Mouse (Mus musculus) urinary bladder, postnatal 4 days (tissue): ENCODE measurements around the gene Usp47.

Source experiments
- DNase-seq, 2 experiments: peaks; one replicate each; pipeline ENCODE4 v3.0.0; 2021 to 2022; ENCODE audit warnings: low spot score in 2 of 2

Usp47 gene

DNA sequence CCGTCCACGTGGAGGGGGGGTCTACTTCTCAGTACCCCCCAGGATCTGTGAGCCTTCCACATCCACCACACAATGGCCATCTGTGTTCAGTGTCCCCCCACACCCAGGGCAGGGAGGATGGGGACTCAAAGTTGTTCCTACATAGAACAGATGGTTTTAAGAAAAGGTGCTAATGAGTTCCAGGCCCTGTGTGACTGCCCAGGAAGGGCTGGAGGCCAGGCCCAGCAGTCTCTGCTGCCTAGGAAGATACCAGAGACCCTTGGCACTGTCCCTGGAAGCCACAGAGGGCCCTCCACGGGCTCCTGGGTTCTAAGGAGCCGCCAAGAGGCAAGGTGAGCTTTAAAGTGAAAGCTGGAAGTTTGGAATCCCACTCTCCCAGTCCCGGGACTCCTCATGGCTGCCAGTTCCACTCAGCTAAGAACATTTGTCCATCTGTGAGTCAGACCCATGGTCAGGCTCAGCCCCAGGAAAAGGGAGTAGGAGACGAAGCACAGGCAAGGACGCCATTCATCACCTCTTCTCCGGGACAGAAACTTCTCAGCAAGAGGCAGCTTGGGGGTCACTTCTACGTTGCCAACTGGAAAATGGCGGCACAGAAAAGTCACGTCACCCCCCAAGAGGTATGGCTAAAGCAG is 98.7 kb downstream of the Usp47 start:
- DNase-seq, result no peak

- no peak for DNase-seq
Observed at GRCm38 (mm10) chr7:112123612-112124011, 100.3 kb downstream of the Usp47 start.

DNA sequence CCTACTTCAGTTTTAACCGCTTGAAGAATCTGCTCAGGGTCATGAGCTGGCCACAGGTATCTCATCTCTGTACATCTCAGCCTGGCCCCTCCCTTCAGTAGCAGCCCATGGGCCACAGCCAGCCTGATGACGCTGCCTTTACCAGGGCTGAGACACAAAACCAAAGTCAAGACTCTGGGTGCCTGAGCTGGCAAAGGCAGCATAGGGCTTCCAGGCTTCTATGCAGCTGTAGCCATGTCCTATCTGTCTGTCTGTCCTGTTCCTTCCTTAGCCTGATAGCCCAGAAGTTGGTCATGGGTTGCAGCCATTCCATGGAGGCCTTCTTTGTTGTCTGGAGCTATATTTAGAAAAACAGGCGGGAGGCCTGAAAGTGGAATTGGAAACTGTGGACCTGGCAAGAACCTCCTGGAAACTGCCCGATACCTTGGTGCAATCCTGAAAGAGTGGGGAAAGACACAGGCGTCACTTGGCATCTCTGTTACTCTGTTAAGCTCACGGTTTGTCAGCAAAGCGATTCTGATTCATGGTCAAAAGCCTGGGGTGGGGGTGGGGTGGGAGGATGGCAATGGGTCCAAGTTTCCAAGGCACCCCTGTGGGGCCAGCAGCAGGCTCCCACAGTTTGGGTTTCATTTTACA is 102.4 kb downstream of the Usp47 start:
- DNase-seq, result no peak

GRCm38 (mm10) chr7:112127085-112127637 is 103.9 kb downstream of the Usp47 start:
- no peak for DNase-seq

GRCm38 (mm10) chr7:112127954-112128353 is 104.7 kb downstream of the Usp47 start:
- DNase-seq, result no peak

DNA sequence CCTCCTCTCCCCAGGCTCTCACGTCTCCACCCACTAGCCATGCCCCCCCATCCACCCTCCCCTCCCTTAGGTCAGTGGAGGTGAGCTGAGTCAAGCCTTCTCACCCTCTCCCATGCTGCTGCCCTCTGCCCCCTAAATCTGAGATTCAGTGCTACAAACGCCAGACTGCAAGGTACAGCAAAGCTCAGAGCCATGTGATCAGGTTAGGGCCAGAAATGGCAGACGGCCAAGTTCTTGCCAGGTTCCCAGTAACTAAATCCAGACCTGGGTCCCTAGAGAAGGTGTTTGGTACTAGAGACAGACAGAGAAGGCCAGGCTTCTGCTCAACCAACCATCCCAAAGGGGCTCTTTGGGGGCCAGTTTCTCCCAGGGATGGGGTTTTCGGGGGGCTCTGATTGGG is 105.5 kb downstream of the Usp47 start:
- no peak for DNase-seq

DNA sequence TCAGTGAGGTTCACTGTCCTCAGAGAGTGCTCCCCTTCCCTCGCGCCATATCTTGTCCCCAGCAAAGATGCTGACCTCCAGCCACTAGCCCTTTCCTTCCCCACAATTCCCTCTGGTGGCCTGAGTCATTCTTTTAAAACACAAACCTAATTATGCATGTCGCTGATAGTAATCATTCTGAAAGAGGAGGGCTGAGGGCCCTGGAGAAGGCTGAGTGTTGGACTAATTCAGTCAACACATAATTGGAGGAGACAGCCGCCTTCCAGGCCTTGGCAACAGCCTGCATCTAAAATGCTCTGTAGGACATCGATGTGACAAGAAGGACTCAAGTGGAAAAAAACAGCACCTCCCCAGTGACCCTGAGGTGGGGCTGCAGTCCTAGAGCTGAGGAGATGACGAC is 106.5 kb downstream of the Usp47 start:
- DNase-seq, result no peak

GRCm38 (mm10) chr7:112130660-112131059 is 107.4 kb downstream of the Usp47 start:
- DNase-seq, result no peak

DNA sequence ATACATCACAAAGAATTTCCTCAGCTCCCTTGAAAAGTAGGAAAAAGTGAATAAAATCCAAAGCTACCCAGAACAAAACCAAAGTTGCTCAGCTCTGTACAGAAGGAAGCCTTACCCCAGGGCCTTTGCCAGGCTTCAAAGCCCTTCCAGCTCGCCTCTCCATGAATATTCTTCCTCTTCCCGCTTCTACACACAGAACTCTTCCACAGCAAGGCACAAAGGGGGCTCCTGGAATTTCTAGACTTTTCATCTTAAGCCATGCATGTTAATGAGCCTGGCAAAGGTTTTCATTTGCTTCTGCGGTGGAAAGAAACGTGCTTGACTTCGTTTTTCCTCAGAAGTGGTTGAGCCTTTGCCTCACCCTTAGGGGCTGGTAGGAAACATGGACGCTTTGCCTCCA is 108.7 kb downstream of the Usp47 start:
- no peak for DNase-seq

- no peak for DNase-seq
Observed at GRCm38 (mm10) chr7:112133277-112133676, 110.0 kb downstream of the Usp47 start.

GRCm38 (mm10) chr7:112135161-112135560 is 111.9 kb downstream of the Usp47 start:
- no peak for DNase-seq

- DNase-seq, result no peak
Observed at GRCm38 (mm10) chr7:112136537-112136936, 113.2 kb downstream of the Usp47 start.

- DNase-seq, result no peak
Observed at GRCm38 (mm10) chr7:112138168-112138508, 114.8 kb downstream of the Usp47 start.

DNA sequence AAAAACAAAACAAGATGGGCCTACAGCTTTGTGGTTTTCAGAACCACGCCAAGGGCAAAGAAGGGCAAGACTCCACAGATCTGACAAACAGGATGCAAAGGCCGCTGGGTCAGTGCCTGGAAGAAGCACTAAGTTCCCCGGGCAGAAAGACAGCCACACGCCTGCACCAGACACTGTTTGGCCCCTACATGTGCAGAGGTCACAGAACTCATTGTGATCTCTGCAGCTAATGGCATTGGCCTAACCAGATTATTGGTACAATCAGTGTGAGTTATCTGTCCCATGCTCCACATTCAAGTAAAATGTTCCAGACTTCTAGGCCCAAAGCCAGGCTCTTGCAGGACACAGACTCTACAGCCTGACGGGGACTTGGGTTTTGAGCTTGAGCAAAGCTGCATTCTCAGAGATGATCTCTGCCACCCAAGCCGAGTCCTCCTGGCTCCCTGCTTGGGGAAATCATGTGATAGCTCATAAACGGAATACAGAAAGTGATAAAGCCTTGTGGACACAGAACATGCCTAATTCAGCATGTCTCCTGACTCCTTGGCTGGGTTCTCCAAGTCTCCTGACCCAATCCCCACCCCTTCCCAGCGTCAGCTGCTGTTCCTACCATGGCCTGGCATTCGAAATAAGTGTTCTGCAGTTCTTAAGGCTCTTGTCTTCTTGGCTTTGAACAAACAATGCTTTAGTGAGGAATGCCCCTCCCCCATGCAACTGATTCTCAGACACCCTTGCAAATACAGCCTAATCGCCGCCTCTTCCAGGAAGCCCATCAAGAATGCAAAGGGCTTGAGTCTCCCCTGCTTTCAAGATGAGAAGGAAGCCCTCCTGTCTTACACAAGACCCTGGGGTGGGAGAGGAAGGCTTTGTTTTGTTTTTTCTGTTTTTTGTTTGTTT is 115.5 kb downstream of the Usp47 start:
- no peak for DNase-seq

DNA sequence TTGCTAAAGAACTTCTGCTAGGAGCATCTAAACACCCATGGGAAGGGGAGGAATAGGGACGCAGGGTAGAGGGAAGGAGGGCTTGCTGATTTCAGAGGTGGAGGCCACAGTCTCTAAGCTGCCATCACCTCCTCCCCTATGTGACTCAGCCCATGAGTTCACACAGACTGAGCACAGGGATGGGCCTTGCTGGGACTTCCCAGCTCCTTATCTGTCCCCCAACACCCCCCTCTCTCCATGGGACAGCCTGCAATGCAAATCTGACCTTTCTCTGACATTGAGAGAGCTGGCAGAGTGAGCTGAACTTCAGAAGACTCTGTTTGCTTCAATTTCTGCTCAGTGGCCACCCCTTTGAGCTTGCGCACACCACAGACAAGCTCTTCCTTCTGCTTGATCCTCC is 117.4 kb downstream of the Usp47 start:
- DNase-seq, result no peak

GRCm38 (mm10) chr7:112142616-112143015 is 119.3 kb downstream of the Usp47 start:
- no peak for DNase-seq

- no peak for DNase-seq
Observed at GRCm38 (mm10) chr7:112143090-112143500, 119.8 kb downstream of the Usp47 start.

GRCm38 (mm10) chr7:112143978-112144377 is 120.7 kb downstream of the Usp47 start:
- DNase-seq, result no peak

DNA sequence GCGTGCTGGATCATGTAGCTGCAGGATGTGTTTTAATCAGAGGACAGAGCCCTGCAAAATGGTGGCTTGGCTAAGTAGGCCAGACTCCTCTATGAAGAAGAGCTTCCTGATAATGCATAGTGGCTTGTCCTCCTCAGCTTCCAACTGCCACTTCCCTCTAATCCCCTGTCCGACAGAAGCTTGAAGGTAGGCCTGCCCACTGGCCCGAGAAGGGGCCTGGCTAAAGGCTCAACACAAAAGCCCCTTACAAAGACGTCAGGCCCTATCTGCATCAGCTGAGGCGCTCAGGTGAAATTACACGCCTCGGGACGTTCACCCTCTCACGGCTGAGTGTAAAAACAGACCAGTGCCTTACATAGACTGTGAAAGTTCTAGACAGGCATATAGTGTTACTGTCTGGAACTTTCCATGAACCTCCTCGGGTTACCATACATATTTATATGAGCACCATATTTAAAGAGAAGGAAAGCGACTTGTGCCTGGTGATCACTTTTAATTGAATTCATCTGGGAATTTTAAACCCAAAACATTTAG is 121.4 kb downstream of the Usp47 start:
- DNase-seq, result no peak

GRCm38 (mm10) chr7:112147979-112148378 is 124.7 kb downstream of the Usp47 start:
- no peak for DNase-seq

DNA sequence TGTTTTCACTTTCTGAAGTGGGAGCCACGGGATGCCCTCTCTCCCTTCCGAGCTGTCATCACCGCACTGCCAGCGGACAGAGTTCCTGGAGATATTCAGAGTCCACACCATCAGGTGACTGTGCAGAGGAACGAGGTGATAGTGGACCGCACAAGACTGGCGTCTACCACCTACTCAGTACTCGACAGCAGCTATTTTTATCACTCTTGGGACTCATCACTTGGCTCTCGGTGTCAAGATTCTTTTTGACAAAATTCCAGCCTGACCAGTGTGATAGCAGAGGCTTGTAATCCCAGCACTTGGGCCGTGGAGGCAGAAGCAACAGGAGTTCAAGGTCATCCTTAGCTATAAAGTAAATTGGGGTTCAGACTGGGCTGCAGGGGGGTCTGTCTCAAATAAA is 125.8 kb downstream of the Usp47 start:
- DNase-seq, result no peak

DNA sequence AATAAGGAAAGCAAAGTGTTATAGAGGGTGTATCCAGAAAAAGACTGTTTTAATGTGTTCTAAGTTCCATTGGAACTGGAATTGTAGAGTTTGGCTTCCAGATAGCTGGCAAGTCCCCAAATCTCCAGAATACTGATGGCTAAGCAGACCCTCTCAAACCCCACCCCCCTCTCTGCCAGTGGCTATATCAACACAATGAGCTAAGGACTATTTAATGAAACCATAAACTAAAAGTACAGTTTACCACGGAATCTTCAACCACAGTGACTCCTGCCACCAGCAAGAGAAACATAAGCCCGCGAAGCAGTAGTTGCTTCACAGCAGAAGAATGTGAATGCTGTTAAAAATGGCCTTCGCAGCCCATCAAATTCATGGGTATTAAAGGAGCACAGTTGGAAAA is 131.1 kb downstream of the Usp47 start:
- DNase-seq, result no peak
